Mouse (Mus musculus) gastrocnemius, adult 8-10 months (tissue): ENCODE results near the gene C1rl. TPM values are rescaled to one million over a fixed set of nuclear protein-coding genes. Genes with fewer than 3 reads are reported as not detected.
"Not testable (repeated sequence)": the region's sequence is repeated elsewhere in the genome, so short reads cannot be mapped to it uniquely, and the experiment has no call there.

Source experiments
- DNase-seq, 2 experiments: peaks; one replicate each; pipeline ENCODE4 v3.0.0; 2022; ENCODE audit warnings: low spot score in 2 of 2
- total RNA-seq, 4 experiments: library from RNA; stranded (reverse); gene quantifications; 2 replicates each; pipeline ENCODE4 v1.2.4; 2022

C1rl gene
- total RNA-seq, 4 experiments from 2014 or later, result 0.34 to 0.51 (median 0.45) TPM; not detected in 1

- DNase-seq, result no peak
Observed at GRCm38 (mm10) chr6:124472801-124473200, 20.1 kb upstream of the C1rl start.

GRCm38 (mm10) chr6:124474621-124475020 lies 18.3 kb upstream of the C1rl start:
- no peak for DNase-seq

- not testable (repeated sequence) for DNase-seq
Observed at GRCm38 (mm10) chr6:124475335-124476075, 17.4 kb upstream of the C1rl start.

DNA sequence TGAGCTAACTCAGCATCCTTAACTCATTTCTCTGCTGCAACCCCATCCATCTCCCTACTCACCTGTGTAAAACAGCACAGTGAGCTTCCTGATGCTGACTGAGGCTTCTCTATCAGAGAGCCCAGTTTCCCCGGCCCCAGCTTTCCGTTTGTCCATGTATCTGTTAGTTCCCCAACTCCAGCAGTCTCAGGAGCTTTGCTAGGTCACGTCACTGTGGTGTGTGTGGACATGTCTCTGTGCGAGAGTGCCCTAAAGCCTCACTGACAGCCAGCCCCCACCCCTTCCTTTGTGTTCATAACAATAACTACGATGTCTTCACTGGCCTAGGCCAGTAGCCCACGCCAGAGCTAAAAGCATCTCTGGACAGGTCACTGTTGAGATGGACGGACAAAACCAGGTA lies 16.7 kb upstream of the C1rl start:
- no peak for DNase-seq

GRCm38 (mm10) chr6:124476796-124477195 lies 16.1 kb upstream of the C1rl start:
- DNase-seq, result no peak

DNA sequence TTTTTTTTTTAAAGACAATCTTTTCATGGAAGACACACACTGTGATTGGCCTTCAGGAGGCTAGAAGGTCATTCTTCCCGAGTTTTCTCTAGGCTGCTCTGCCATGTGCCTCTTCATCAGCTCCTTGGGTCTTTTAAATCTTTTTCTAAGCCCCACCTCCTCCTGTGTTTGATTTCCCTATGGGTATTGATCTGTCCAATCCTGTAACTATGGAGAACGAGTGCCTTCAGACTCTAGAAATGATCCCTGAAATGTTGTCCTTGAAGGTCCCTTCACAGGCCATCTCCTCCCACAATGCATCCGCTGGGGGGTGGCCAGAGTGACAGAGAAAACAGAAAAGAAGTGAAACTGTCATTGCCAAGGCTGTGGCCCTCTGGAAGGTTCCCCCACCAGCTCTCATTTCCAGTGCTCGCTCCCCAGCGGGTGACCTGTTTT lies 15.7 kb upstream of the C1rl start:
- DNase-seq, result no peak

- DNase-seq, result no peak
Observed at GRCm38 (mm10) chr6:124477922-124478651, 14.8 kb upstream of the C1rl start.

DNA sequence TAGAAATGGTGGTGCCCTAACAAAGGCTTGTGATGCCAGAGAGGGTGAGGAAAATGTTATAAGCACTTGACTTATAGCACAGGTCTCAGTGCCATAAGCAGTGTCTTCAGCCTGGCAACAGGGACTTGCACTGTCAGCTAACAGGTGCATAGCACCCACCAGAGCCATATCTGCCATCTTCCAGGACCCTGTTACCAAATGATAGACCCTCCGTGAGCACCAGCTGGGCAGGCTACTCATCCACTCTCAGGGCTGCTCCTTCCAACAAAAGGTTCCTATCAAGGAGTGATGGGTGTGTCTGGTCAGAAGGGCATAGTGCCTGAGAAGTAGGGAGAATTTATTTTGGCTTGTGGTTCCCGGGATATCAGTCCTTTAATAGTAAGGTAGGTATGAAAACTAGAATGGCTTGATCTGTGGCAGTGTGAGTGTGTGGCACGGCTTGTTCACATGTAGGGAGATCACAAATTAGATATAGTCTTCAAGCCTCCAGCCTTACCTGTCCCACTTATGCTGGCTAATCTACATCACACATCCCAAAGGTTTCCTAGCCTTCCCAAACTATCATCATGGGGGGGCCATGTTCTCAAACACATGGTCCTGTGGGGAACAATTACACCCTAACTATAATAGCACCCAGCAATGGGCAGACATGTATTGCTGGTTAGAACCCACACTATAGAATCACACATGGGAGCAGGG lies 13.9 kb upstream of the C1rl start:
- no peak for DNase-seq

DNA sequence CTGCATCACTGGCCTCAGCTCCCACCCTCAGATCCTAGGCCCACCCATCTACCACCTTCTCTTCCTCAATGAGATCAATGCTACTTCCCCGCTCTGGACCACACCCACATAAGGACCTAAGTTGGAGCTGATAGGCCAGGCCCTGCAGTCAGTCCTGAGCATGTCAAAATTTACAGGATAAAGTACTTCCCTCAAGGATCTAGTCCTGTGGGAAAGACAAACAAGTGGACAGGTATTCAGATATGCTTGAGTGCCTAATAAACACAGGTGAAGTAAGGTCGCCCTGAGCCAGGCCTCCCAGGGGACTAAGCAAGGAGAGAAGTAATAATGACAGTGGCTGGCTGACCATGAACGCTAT lies 13.4 kb upstream of the C1rl start:
- DNase-seq, result no peak

DNA sequence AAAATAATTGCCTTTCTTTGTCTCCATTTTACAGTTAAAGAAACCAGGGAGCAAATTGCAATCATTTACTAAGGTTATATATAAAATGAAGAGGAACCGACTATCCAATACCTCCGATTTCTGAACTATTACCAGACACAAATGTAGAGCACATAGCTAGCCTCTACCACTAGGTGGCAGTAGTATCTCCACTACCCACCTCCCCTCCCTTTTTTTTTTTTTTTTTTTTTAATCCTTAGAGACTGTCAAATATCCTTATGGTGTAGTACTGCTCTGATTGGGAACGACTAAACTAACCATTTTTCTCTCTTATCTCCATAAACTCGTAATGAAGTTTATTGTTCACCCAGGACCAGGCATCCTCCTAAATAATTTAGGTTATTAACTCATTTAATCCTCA lies 12.6 kb upstream of the C1rl start:
- no peak for DNase-seq

GRCm38 (mm10) chr6:124481571-124481970 lies 11.3 kb upstream of the C1rl start:
- DNase-seq, result no peak

DNA sequence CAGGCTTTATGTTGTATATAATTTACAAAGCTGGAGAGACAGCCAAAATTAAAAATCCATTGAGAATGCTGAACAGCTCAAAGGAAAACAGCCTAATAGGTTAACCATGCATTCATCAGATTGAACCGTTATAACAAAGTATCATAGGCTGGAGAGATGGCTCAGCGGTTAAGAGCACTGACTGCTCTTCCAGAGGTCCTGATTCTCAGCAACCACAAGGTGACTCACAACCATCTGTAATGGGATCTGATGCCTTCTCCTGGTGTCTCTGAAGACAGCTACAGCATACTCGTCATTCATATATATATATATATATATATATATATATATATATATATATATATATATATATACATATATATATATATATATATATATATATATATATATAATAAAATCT lies 9.1 kb upstream of the C1rl start:
- DNase-seq, result not testable (repeated sequence)

DNA sequence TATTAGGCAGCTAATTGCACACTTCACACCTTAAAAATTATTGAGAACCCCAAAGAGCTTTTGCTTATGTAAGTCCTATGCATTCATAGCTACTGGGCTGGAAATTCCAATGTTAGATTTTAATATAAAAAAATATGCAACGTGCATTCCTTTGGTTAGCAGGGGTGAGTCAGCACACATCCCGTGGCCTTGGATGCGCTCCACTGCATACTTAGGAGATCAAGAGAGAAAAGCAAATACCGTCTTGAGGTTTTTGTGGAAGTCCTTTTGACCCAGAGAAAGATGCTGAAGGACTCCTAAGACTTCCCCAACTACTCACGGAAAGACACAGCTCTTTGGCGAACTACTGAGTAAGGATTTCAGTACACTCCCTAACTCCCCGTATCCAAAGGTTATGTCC lies 8.1 kb upstream of the C1rl start:
- DNase-seq, result no peak

DNA sequence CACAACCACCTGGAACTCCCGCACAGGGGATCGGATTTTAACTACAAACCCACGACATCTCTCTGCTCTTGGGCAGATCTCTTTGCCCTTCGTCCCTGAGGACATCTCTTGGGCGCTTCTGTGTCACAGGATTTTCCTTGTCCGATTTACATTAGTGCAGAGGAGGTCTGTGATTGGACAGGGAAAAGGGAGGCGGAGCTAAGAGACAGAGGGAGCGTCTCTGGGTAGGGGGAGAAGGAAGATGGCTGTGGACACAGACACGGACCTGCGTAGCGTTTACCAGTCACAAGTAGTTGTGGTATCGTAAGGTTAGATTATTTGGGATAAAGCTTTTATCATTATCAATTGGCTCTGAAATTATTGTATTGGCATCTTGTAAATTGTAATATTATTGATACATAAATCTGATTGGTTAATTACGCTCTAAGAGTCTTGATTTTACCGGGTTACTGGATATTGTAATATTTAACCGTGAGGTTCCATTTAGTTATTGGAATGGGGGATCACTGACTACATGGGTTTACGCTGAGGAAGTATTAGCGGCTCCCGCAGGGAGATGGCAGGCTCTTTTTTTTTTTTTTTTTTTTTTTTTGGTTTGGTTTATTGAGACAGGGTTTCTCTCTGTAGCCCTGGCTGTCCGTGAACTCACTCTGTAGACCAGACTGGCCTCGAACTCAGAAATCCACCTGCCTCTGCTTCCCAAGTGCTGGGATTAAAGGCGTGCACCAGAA lies 7.3 kb upstream of the C1rl start:
- no peak for DNase-seq

DNA sequence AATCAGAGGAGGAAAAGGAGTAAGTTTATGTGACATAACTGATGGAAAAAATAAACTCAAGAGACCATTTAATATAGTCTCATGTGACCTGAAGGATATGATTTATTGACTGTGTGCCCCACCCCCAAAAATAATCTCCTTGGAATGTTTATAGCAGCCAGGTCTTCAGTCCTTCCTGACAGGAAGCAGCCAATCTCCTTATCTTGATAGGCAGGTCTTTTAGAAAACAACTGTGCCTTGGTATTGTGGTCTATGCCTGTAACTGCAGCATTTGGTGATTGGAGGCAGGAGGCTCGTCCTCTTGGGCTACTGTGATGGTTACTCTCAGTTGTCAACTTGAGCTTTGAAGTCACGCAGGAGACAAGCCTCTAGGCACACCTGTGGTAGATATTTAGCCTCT lies 5.4 kb upstream of the C1rl start:
- no peak for DNase-seq

DNA sequence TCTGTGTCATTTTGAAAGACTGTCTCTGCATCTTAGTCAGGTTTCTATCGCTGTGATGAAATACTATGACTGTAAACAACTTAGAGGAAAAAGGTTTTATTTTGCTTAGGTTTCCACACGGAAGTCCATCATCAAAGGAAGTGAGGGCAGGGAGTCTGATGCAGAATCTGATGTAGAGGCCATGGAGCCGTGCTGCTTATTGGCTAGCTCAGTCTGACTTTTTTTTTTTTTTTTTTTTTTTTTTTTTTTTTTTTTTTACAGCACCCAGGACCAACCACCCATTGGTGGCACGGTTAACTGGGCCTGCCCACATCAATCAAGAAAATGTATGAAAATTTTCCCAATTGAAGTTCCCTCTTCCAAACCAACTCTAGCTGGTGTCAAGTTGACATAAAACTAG lies 4.0 kb upstream of the C1rl start:
- DNase-seq, result no peak

GRCm38 (mm10) chr6:124491427-124491826 lies 1.5 kb upstream of the C1rl start:
- no peak for DNase-seq

GRCm38 (mm10) chr6:124493886-124494285 lies 973 bp downstream of the C1rl start:
- no peak for DNase-seq

DNA sequence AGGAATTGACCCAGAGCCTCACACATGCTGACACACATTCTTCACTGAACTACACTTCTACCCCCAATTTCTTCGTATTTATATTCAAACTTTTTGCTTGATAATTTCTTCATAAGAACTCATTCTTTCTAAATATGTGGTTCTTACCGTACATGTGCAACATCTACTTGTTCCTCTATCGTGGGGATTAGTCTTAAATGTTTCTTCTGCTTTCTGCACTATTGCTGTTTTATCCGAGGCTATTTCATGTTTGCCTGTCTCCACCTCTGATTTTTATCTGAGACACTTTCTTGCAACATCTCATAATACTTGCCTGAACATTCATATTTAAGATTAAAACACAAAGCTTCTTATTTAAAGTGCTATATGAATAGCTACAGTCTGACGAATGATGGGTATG lies 3.1 kb downstream of the C1rl start:
- DNase-seq, result no peak

DNA sequence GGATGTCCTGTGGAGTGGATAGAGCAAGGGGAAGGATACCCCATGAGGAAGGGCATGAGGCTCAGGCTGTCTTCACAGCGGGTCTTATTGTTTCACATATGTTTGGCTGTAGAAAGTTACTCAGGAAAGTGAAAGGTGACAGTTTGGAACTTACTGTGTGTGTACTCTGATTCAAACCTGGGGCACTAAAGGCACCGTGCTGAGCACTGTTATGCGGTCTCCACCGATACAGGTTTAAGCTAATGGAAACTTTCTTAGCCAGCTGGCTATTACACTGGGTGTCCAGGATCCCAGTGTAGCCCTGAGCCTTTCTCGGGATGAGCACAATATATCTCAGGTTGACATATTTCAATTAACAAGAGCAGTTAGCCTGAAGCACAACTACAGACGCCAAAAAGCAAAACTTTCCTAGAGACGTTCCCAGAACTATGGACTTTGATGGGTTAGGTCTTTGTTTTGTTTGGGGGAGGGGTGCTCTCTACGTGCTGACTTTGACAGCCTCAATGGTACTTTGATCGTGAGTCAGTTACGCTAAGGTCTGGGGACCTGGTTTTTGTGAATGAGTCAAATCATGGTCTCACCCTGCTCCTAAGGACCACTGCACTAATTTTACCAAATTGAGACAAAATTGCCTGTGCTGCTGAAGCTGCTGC lies 7.1 kb downstream of the C1rl start:
- DNase-seq, result no peak

GRCm38 (mm10) chr6:124501473-124501872 lies 8.6 kb downstream of the C1rl start:
- DNase-seq, result peak in 1 of 2 experiments; percentile 32
